Mouse (Mus musculus): ENCODE measurements around the gene Gpam.

- TF ChIP-seq CTCF (IDR thresholded peaks at IDR 0.05; ENCODE audit: low read depth, low read length): no peak
- TF ChIP-seq POLR2A (IDR thresholded peaks at IDR 0.05; ENCODE audit: insufficient read depth, low read length): no peak
These were observed 41.3 kb upstream of the Gpam start for GRCm38 (mm10) chr19:55168360-55168759.
